Mouse (Mus musculus): ENCODE results near the gene Mycbp2. TPM values are rescaled to one million over a fixed set of nuclear protein-coding genes. Genes with fewer than 3 reads are reported as not detected.

Mycbp2 gene
- polyA plus RNA-seq, 1 experiment, result 5.9 TPM

DNA sequence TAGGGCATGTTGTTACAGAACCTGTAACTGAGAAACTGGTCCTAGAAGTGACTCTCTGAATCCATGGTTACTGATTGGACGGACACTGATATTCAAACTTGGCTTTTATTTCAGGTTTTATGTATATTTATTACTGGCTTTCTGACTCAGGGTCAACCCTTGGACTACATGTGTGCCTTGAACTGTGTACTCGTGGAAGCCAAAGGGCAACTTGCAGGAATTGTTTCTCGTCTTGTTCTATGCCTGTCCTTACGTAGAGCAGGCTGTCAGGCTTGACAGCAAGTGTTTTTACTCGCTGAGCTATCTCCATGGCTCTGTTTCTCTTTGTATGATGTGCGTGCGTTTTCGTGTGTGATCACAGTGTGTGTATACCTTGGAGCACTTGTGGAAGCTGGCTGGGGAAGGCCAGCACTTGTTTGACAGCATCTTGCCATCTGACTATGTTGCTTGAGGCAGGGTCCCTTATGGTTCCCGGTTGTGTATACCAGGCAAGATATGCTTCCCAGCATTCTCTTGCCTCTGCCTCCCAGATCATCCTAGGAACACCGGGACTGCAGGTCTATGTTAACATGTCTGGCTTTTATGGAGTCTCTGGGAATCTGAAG, 243.8 kb downstream of the Mycbp2 start:
- Histone ChIP-seq H3K79me3 (ENCODE audit: low read depth) (peaks cover 7% of the 10 kb centered on the region), H3ac (ENCODE audit: control insufficient read depth, insufficient read length, low read depth) (no peak overlapping the region), H3K4me3 (ENCODE audit: insufficient read depth, poor library complexity, severe bottlenecking) (no peak overlapping the region), H3K79me2 (ENCODE audit: control insufficient read depth, insufficient read depth) (peaks cover 9% of the 10 kb centered on the region), H3K36me3 (ENCODE audit: control insufficient read depth, insufficient read depth) (no peaks in the 10 kb centered on the region), H3K27me3 (ENCODE audit: control insufficient read depth, insufficient read depth, insufficient read length) (no peaks in the 10 kb centered on the region)
- TF ChIP-seq MYOG (IDR thresholded peaks at IDR 0.05; ENCODE audit: control insufficient read depth, extremely low read depth, insufficient read length) (no peak), MAX (IDR thresholded peaks at IDR 0.05) (no peak), CEBPB (IDR thresholded peaks at IDR 0.05; ENCODE audit: low read depth) (no peak), MYOD1 (IDR thresholded peaks at IDR 0.05; ENCODE audit: control insufficient read depth, insufficient read length, low read depth) (no peak), USF1 (IDR thresholded peaks at IDR 0.05; ENCODE audit: low read depth) (no peak), CTCF (IDR thresholded peaks at IDR 0.05; ENCODE audit: control insufficient read depth, insufficient read depth, insufficient read length) (no peak), FOSL1 (IDR thresholded peaks at IDR 0.05; ENCODE audit: insufficient read depth, low read length, poor library complexity, severe bottlenecking) (no peak)

DNA sequence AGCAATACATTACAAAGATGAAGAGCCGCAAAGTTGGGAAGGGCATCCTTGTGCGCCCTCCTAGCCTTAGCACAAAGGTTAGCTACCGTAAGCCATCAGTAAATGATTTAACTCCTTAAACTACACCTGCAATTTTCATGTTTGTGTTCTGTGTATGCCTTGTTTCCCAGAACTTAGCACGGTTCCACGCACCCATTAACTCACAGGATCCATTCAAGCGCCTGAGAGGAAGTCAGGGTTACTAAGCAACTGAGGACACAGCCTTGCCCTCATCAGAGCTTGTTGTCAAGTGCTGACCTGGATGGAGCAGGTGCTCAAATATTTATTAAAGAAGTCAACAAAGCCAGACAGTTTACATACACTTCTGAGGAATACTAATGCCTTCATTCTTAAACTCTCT, 244.4 kb downstream of the Mycbp2 start:
- Histone ChIP-seq H3K79me2 (ENCODE audit: control insufficient read depth, insufficient read depth) (peaks cover 15% of the 10 kb centered on the region), H3ac (ENCODE audit: control insufficient read depth, insufficient read length, low read depth) (no peak overlapping the region), H3K79me3 (ENCODE audit: low read depth) (peaks cover 13% of the 10 kb centered on the region), H3K27me3 (ENCODE audit: control insufficient read depth, insufficient read depth, insufficient read length) (no peaks in the 10 kb centered on the region), H3K4me3 (ENCODE audit: insufficient read depth, poor library complexity, severe bottlenecking) (no peak overlapping the region), H3K36me3 (ENCODE audit: control insufficient read depth, insufficient read depth) (no peaks in the 10 kb centered on the region)
- TF ChIP-seq CEBPB (IDR thresholded peaks at IDR 0.05; ENCODE audit: low read depth) (no peak), MAX (IDR thresholded peaks at IDR 0.05) (no peak)

DNA sequence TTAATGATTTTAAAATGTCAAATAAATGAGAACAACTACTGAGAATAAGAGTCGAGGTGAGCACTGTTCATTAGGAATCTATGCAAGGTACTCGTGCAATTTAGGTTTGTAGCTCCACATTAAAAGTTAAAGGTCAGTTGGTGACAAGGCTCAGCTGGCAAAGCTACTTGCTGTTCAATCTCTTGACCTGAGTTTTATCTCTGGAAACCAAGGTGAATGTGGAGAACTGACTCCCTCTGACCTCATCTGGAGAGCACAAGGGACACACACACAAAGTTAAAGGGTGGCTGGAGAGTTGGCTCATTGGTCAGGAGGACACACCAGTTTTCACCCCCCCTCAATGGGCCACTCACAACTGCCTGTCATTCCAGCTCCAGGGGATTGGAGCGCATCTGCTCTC, 245.4 kb downstream of the Mycbp2 start:
- H3K27me3 ChIP-seq (ENCODE audit: control insufficient read depth, insufficient read depth, insufficient read length), result no peaks in the 10 kb centered on the region
- TF ChIP-seq CEBPB (IDR thresholded peaks at IDR 0.05; ENCODE audit: low read depth) (no peak), CTCF (IDR thresholded peaks at IDR 0.05; ENCODE audit: control insufficient read depth, insufficient read depth, insufficient read length) (no peak), MYOD1 (IDR thresholded peaks at IDR 0.05; ENCODE audit: control insufficient read depth, insufficient read length, low read depth) (no peak), FOSL1 (IDR thresholded peaks at IDR 0.05; ENCODE audit: insufficient read depth, low read length, poor library complexity, severe bottlenecking) (no peak), MYOG (IDR thresholded peaks at IDR 0.05; ENCODE audit: control insufficient read depth, extremely low read depth, insufficient read length) (no peak), USF1 (IDR thresholded peaks at IDR 0.05; ENCODE audit: low read depth) (no peak), MAX (IDR thresholded peaks at IDR 0.05) (no peak)
- H3K79me3 ChIP-seq (ENCODE audit: low read depth), result peaks cover 24% of the 10 kb centered on the region
- no peak overlapping the region for H3K4me3 ChIP-seq (ENCODE audit: insufficient read depth, poor library complexity, severe bottlenecking)
- H3ac ChIP-seq (ENCODE audit: control insufficient read depth, insufficient read length, low read depth), result no peak overlapping the region
- no peaks in the 10 kb centered on the region for H3K36me3 ChIP-seq (ENCODE audit: control insufficient read depth, insufficient read depth)
- H3K79me2 ChIP-seq (ENCODE audit: control insufficient read depth, insufficient read depth), result peaks cover 26% of the 10 kb centered on the region

DNA sequence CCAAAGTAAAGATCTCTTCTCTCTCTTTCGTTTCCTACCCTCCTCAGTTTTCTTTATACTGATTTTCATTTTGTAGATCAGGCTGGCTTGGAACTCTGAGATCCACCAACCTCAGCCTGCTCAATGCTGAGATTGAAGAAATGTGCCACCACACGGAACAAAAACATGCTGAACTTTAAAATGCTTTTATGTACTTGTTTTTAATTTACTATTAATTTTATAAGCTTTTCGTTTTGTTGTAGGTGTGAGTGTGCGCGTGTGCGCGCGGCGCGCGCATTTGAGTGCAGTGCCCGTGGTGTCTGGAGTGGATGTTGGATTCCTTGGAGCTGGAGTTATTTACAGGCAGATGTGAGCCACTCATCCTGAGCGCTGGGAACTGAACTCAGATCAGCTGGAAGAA, 246.3 kb downstream of the Mycbp2 start:
- peaks cover 35% of the 10 kb centered on the region for H3K79me2 ChIP-seq (ENCODE audit: control insufficient read depth, insufficient read depth)
- TF ChIP-seq CTCF (IDR thresholded peaks at IDR 0.05; ENCODE audit: control insufficient read depth, insufficient read depth, insufficient read length) (no peak), CEBPB (IDR thresholded peaks at IDR 0.05; ENCODE audit: low read depth) (no peak), MYOD1 (IDR thresholded peaks at IDR 0.05; ENCODE audit: control insufficient read depth, insufficient read length, low read depth) (no peak), MAX (IDR thresholded peaks at IDR 0.05) (no peak), MYOG (IDR thresholded peaks at IDR 0.05; ENCODE audit: control insufficient read depth, extremely low read depth, insufficient read length) (no peak), USF1 (IDR thresholded peaks at IDR 0.05; ENCODE audit: low read depth) (no peak), FOSL1 (IDR thresholded peaks at IDR 0.05; ENCODE audit: insufficient read depth, low read length, poor library complexity, severe bottlenecking) (no peak)
- peaks cover 6% of the 10 kb centered on the region for H3K36me3 ChIP-seq (ENCODE audit: control insufficient read depth, insufficient read depth)
- peak overlapping the region; percentile 79 for H3K4me3 ChIP-seq (ENCODE audit: insufficient read depth, poor library complexity, severe bottlenecking)
- peaks cover 31% of the 10 kb centered on the region for H3K79me3 ChIP-seq (ENCODE audit: low read depth)
- H3ac ChIP-seq (ENCODE audit: control insufficient read depth, insufficient read length, low read depth), result no peak overlapping the region
- no peaks in the 10 kb centered on the region for H3K27me3 ChIP-seq (ENCODE audit: control insufficient read depth, insufficient read depth, insufficient read length)

DNA sequence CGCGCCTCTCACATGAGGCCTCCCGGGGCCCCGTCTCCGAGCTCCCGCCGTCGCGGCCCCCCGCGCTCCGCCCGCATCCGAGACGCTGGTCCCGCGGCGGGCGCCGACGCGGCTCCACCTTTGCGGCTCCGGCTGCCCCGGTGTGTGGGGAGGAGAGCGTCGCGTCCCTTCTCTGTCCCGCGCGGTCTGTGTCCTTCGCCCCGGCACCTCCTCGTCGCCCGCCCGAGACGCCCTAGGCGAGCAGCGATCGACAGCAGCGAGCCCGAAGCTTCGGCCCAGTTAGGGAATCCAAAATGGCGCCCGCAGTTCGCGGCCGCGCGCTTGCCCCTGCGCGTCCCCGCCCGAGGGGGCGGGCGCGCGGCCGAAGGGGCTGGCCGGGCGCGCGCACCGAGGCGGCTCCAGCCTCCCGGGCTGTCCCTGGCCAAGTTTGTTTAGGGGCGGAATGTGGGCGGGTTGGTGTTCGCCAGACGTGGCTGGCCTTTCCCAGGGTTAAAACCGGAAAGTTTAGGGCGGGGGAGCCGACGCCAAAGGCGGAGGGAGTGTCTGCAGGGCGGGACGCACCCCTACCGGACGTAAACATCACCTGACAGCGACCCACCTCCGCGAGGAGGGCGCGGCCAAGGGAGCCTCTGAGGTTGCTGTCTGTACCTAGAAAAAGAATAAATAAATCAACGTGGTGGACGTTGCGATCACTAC, 247.2 kb downstream of the Mycbp2 start, which contains the start of gene Fbxl3:
Fbxl3 (minus strand) TSS at position 329 of the 696 bp plus-strand sequence.
- Histone ChIP-seq H3K79me2 (ENCODE audit: control insufficient read depth, insufficient read depth) (peaks cover 44% of the 10 kb centered on the region), H3ac (ENCODE audit: control insufficient read depth, insufficient read length, low read depth) (peak within 1 kb of the TSS; percentile 92), H3K36me3 (ENCODE audit: control insufficient read depth, insufficient read depth) (peaks cover 13% of the 10 kb centered on the region), H3K27me3 (ENCODE audit: control insufficient read depth, insufficient read depth, insufficient read length) (no peaks in the 10 kb centered on the region), H3K79me3 (ENCODE audit: low read depth) (peaks cover 38% of the 10 kb centered on the region), H3K4me3 (ENCODE audit: insufficient read depth, poor library complexity, severe bottlenecking) (peak within 1 kb of the TSS; percentile 79)
- peak; percentile 11 for TF ChIP-seq MAX (IDR thresholded peaks at IDR 0.05)
- no peak for TF ChIP-seq MYOG (IDR thresholded peaks at IDR 0.05; ENCODE audit: control insufficient read depth, extremely low read depth, insufficient read length)
- peak; percentile 58 for TF ChIP-seq USF1 (IDR thresholded peaks at IDR 0.05; ENCODE audit: low read depth)
